Mouse (Mus musculus): ENCODE data around the gene Sptlc2.
"Not testable (repeated sequence)": the region's sequence is repeated elsewhere in the genome, so short reads cannot be mapped to it uniquely, and the experiment has no call there.

Gene Sptlc2

DNA sequence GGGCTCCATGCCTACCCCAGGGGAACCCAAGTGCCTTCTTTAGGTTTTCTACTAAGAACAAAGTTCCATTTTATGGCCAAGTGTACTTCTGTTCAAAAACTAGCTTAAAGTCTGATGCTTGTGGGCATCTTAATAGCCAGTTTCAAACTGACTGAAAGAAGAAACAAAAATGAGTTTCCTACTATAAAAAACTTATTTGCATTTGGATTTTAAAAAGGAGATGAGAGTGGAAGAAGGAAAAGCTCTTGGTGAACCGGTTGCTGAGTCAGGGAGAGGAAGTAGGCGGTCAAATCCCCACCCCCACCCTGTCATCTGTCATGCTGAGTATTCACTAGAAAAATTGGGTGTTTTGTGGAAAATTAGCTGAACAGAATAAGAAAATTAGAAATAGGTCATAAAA is 57.9 kb downstream of the Sptlc2 start:
- DNase-seq (ENCODE audit: low spot score): no peak

GRCm38 (mm10) chr12:87328025-87328424 is 60.1 kb downstream of the Sptlc2 start:
- no peak for DNase-seq (ENCODE audit: low spot score)

DNA sequence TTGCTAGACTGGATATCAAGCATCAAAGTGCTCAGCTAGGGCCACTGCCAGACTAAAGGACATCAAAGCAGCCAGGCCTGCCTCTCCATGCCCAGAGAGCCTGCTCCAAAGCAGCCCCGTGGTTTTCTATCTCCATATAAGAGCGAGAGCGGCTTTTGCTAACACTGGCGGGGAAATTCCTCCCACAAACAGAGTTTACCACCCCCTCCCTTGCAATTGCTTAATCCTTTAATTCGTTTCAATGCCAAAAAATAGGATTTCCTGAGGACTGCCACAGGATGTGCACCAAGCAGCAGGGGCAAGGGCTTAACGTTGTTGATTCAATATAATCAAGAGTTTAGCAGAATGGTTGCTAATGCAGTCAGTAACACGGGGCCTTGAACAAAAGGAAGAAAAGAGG is 60.5 kb downstream of the Sptlc2 start:
- no peak for DNase-seq (ENCODE audit: low spot score)

DNA sequence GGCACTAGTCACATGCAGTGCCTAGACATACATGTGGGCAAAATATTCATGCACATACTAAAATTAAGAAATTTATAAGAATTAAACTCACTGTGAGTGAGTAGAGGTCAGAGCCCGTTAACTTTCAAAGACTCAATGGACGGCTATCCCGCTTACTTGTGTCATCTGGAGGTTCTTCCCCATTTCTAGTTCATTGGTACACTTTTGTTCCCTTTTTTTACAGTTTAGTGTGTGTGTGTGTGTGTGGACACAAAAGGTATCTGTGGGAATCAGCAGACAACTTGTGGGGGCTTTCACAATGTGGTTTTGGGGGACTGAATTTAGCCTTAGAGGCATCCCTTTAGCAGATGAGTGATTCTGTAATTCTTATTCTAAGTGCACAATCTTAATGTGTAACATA is 62.7 kb downstream of the Sptlc2 start:
- DNase-seq (ENCODE audit: low spot score): no peak

GRCm38 (mm10) chr12:87319229-87319628 is 68.9 kb downstream of the Sptlc2 start:
- DNase-seq (ENCODE audit: low spot score): no peak

- no peak for DNase-seq (ENCODE audit: low spot score)
These were observed 70.2 kb downstream of the Sptlc2 start for GRCm38 (mm10) chr12:87317951-87318350.

DNA sequence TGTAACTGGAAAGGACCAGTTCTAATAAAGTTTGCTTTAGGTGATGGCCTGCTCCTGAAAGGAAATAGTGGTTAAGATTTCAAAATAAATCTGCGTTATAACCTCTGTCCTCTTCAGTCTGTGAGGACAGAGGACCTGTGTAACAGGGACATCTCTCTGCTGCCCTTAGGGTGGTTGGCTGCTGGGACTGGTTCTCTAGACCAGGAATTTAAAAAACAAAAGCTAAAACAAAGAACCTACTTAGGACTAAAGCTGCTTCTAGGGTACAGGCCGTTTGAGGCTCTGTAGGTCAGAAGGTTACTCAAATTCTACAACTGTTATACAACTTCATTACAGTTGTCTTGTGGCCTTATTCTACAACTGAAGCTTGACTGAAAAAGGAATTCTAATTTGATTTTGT is 75.1 kb downstream of the Sptlc2 start:
- DNase-seq (ENCODE audit: low spot score): no peak

- not testable (repeated sequence) for DNase-seq (ENCODE audit: low spot score)
These were observed 81.6 kb downstream of the Sptlc2 start for GRCm38 (mm10) chr12:87306584-87306844.

DNA sequence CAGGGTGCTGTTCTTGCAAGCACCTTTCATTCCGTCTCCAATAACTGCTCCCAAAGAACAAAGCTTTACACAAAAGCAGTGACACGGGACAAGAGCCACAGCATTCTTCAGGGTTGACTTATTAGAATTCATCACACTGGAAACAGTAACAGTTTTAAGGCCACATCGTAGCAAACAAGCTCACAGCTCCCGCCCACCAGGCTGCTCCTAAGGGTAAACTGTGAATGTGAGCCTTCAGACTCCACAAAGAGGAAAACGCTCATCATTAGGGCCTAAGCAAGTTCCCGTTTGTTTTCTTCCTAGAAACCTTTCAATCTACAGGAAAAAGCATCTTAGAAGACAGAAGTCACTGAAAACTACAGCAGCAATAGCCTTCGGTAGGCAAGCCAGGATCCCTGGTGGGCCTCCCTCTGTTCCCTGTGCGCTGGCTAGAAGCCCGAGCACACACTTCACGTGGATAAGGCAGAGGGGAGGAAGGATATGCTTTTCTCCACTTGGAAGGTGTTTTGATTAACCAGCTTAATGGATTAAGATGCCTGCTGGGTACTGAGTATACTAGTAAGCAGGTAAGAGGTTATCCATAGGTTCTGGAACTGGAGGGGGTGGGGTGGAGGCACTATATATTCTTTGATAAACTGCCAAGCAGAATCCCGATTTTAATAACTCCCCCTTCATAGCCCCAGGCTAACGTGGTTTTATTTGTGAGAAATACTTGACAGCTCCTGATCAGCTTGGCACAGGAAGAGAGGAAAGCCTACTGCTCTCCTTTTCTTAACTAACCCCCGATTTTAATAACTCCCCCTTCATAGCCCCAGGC is 82.2 kb downstream of the Sptlc2 start:
- DNase-seq (ENCODE audit: low spot score): no peak

GRCm38 (mm10) chr12:87301189-87301588 is 87.0 kb downstream of the Sptlc2 start:
- DNase-seq (ENCODE audit: low spot score): no peak

GRCm38 (mm10) chr12:87300441-87300690 is 87.8 kb downstream of the Sptlc2 start:
- DNase-seq (ENCODE audit: low spot score): no peak

GRCm38 (mm10) chr12:87299657-87300440 is 88.3 kb downstream of the Sptlc2 start, which contains the start of gene Ism2:
Gene Ism2 (minus strand): TSS chr12:87299705.
- peak; percentile 29 for DNase-seq (ENCODE audit: low spot score)

DNA sequence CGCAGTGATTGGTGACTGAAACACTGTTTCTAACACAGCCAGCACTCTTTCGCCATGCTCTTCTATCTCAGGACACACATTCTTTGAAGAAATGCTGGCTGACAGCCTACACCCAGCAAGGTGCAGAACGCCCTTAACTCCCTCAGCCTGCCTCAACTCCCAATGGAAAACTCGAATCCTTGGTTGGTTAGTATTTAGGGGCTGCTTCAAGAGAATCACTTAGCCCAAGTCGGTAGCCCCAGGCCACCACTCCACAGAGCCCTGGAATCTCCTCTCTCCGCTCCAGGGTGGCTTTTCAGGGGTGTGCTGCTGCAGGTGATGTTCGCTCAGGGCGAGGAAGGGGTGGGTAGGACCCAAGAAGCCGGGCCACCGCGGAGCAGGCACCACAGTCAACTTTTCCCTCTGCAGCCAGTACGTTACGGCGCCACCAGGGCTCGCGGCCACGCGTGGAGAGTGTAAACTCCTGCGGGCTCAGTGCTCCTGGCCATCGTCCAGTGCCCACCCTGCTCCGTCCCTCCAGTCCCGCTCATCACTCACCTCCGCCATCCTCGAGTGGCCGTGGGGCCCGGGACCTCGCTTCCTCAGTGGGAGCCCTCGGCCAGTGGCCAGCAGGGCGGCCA is 89.0 kb downstream of the Sptlc2 start:
- DNase-seq (ENCODE audit: low spot score): no peak

GRCm38 (mm10) chr12:87293934-87294333 is 94.2 kb downstream of the Sptlc2 start:
- no peak for DNase-seq (ENCODE audit: low spot score)

DNA sequence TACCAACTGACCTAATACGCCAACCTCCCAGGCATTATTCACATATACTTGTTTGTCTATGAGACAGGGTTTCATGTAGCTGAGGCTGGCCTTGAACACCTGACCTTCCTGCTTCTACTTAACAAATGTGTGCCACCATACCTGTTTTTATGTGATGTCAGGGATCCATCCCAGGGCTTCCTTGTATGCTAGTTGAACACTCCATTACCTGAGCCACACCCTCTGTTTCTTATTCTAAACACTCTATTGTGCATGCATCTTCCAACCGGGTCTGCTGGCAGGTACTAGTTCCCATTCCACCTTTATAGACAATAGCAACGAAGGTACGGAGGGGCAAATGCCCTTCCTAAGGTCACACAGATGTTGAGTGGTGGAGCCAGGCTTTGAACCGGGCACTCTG is 99.1 kb downstream of the Sptlc2 start:
- no peak for DNase-seq (ENCODE audit: low spot score)

- DNase-seq (ENCODE audit: low spot score): no peak
These were observed 103.4 kb downstream of the Sptlc2 start for GRCm38 (mm10) chr12:87284726-87285125.

DNA sequence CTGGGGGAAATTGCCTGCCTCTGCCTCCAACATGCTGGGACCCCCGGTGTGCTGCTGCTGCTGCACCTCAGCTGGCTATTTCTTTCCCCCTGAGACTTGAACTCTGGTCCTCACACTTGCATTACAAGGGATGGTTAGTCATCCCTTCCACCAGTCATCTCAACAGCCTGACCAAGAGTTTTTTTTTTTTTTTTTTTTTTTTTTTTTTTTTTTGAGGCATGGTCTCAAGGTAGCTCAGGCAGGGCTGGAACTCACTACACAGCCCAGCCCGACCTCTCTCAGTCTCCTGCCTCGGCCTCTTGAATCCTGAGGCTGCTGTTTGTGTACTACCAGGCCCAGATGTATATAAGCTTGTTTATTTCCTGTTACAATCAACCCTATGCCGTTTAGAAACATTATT is 103.9 kb downstream of the Sptlc2 start:
- DNase-seq (ENCODE audit: low spot score): no peak

GRCm38 (mm10) chr12:87283706-87284105 is 104.4 kb downstream of the Sptlc2 start:
- DNase-seq (ENCODE audit: low spot score): no peak

- no peak for DNase-seq (ENCODE audit: low spot score)
These were observed 105.4 kb downstream of the Sptlc2 start for GRCm38 (mm10) chr12:87282743-87283142.

- DNase-seq (ENCODE audit: low spot score): no peak
These were observed 106.4 kb downstream of the Sptlc2 start for GRCm38 (mm10) chr12:87281766-87282165.

- no peak for DNase-seq (ENCODE audit: low spot score)
These were observed 108.3 kb downstream of the Sptlc2 start for GRCm38 (mm10) chr12:87279879-87280278.

GRCm38 (mm10) chr12:87279350-87279749 is 108.8 kb downstream of the Sptlc2 start:
- no peak for DNase-seq (ENCODE audit: low spot score)

GRCm38 (mm10) chr12:87278118-87278730 is 109.9 kb downstream of the Sptlc2 start:
- no peak for DNase-seq (ENCODE audit: low spot score)

Data from testis, postnatal 14 days (tissue).